13 mouse cellular contexts compared by ENCODE assay signal in genomic region chr6:121070584-121071230, GRCm38 (mm10).
A peak's percentile ranks its signal among the peaks of the same experiment; 100 is the strongest.
DNase-seq lines count a peak whose midpoint lies in the region; ATAC-seq and TF ChIP-seq lines count a peak whose summit lies in the region.
"Had no signal": no experiment of that assay in that cellular context is flagged by ENCODE, and none has a peak within 500 bp of the region (broad histone marks: within the 10 kb centered on the region; RNA-seq: fewer than 3 reads in every experiment).

No protein-coding gene starts in this region.

- TF ChIP-seq CTCF in kidney, adult 2 months (conservative IDR thresholded peaks at IDR 0.05; ENCODE audit: insufficient read depth, insufficient read length, low read depth, low read length) = no peak
- no peak for TF ChIP-seq CTCF in CH12.LX (conservative IDR thresholded peaks at IDR 0.05 in 1 of 2, IDR thresholded peaks at IDR 0.05 in 1 of 2; ENCODE audit: low read depth in 2 of 2, low read length in 2 of 2)

- 70% methylated on average over 9 of the region's 9 CpGs for WGBS in kidney, adult 2 months
- 84% methylated on average over 9 of the region's 9 CpGs for WGBS in kidney, embryonic 15.5 days

- H3K4me3 ChIP-seq in kidney, adult 2 months (ENCODE audit: insufficient read depth, low read depth, low read length) = no peak overlapping the region
- H3K4me3 ChIP-seq in kidney, embryonic 15.5 days (replicated peaks) = no peak overlapping the region
- H3K4me3 ChIP-seq in CH12.LX (replicated peaks in 1 of 3; ENCODE audit: low read depth in 2 of 3, low read length in 2 of 3, poor library complexity in 1 of 3) = no peak overlapping the region
- H3K4me3 ChIP-seq: erythroblast, embryonic 14.5 days; midbrain, embryonic 15.5 days; neural tube, embryonic 15.5 days had no signal

- peaks cover 6% of the 10 kb centered on the region for H3K79me2 ChIP-seq in CH12.LX (replicated peaks; ENCODE audit: control insufficient read depth, extremely low read depth, insufficient read depth, poor library complexity, severe bottlenecking)

- no peak for TF ChIP-seq RAD21 in CH12.LX (IDR thresholded peaks at IDR 0.05; ENCODE audit: low read depth, low read length)

- H3K9me3 ChIP-seq in kidney, embryonic 15.5 days (replicated peaks) = no peaks in the 10 kb centered on the region
- no peaks in the 10 kb centered on the region for H3K9me3 ChIP-seq in CH12.LX (replicated peaks; ENCODE audit: low read length)
- H3K9me3 ChIP-seq: midbrain, embryonic 15.5 days; neural tube, embryonic 15.5 days had no signal

- peaks cover 34% of the 10 kb centered on the region for H3K4me1 ChIP-seq in kidney, adult 2 months (ENCODE audit: control insufficient read depth, insufficient read depth, low read length)
- peaks cover 49% of the 10 kb centered on the region for H3K4me1 ChIP-seq in kidney, embryonic 15.5 days
- peaks cover 55 to 92% of the 10 kb centered on the region in 2 experiments for H3K4me1 ChIP-seq in CH12.LX (ENCODE audit: control insufficient read depth in 1 of 2, insufficient read depth in 2 of 2)

- H3K4me2 ChIP-seq in kidney, embryonic 15.5 days = no peak overlapping the region
- H3K4me2 ChIP-seq in CH12.LX (ENCODE audit: insufficient read depth, low read depth, poor library complexity, severe bottlenecking) = no peak overlapping the region
- H3K4me2 ChIP-seq: midbrain, embryonic 15.5 days; neural tube, embryonic 15.5 days had no signal

- no peaks in the 10 kb centered on the region for H3K36me3 ChIP-seq in kidney, adult 2 months (ENCODE audit: control insufficient read depth, insufficient read depth, low read length)
- H3K36me3 ChIP-seq in kidney, embryonic 15.5 days = no peaks in the 10 kb centered on the region
- peaks cover 0 to 39% of the 10 kb centered on the region in 2 experiments for H3K36me3 ChIP-seq in CH12.LX (replicated peaks in 1 of 2; ENCODE audit: control insufficient read depth in 1 of 2, insufficient read depth in 1 of 2, low read length in 1 of 2)
- H3K36me3 ChIP-seq: midbrain, embryonic 15.5 days; neural tube, embryonic 15.5 days had no signal

- no peak overlapping the region for H3K27ac ChIP-seq in kidney, adult 2 months (ENCODE audit: insufficient read depth, low read depth, low read length)
- no peak overlapping the region for H3K27ac ChIP-seq in kidney, embryonic 15.5 days
- no peak overlapping the region for H3K27ac ChIP-seq in CH12.LX (ENCODE audit: insufficient read depth, low read depth)
- H3K27ac ChIP-seq: midbrain, embryonic 15.5 days; neural tube, embryonic 15.5 days had no signal

- H3K27me3 ChIP-seq in kidney, adult 2 months (replicated peaks; ENCODE audit: control insufficient read depth, insufficient read depth, low read length) = no peaks in the 10 kb centered on the region
- H3K27me3 ChIP-seq in kidney, embryonic 15.5 days = no peaks in the 10 kb centered on the region
- no peaks in the 10 kb centered on the region for H3K27me3 ChIP-seq in CH12.LX (replicated peaks)
- H3K27me3 ChIP-seq: midbrain, embryonic 15.5 days; neural tube, embryonic 15.5 days had no signal

- no peak for ATAC-seq in kidney, embryonic 15.5 days (replicated peaks; ENCODE audit: low FRiP score)
- 0 out of 2 replicates have a peak, but pooled peaks have one; percentile 12 for ATAC-seq in erythroid progenitor cell, adult 5-6 weeks (replicated peaks; ENCODE audit: low FRiP score, poor library complexity, severe bottlenecking)
- peak; percentile 13 for ATAC-seq in megakaryocyte progenitor cell, adult 5-6 weeks (replicated peaks; ENCODE audit: poor library complexity)
- ATAC-seq: midbrain, embryonic 15.5 days had no signal

- no peak overlapping the region for H3K9ac ChIP-seq in kidney, embryonic 15.5 days
- no peak overlapping the region for H3K9ac ChIP-seq in CH12.LX (ENCODE audit: insufficient read depth, low read depth)
- H3K9ac ChIP-seq: midbrain, embryonic 15.5 days; neural tube, embryonic 15.5 days had no signal

- dilution Hi-C loops in CH12.LX (cut with MboI; ENCODE audit: extremely low pct_ligation_motif_present, extremely low pct_unique_long_range_greater_than_20kb, low sequenced_read_pairs) = no loop called here

- peak; percentile 50 for DNase-seq in kidney, adult 2 months
- no peak for DNase-seq in CH12.LX (ENCODE audit: extremely low read depth)
- no peak for DNase-seq in ovary, postnatal 14 days (ENCODE audit: low spot score)
- no peak for DNase-seq in urinary bladder, postnatal 36 days (ENCODE audit: low spot score in 2 of 2)
- DNase-seq: kidney, adult 11 months; lung, postnatal 10 days; right cerebral cortex, postnatal 25 days had no signal

- in situ Hi-C loops in CH12.LX (cut with MboI; ENCODE audit: low pct_ligation_motif_present, low pct_unique_long_range_greater_than_20kb, low sequenced_read_pairs) = no loop called here

- no peak for TF ChIP-seq EP300 in CH12.LX (IDR thresholded peaks at IDR 0.05; ENCODE audit: low read length)

- TF ChIP-seq POLR2A in kidney, adult 2 months (IDR thresholded peaks at IDR 0.05; ENCODE audit: low read depth, low read length) = no peak
- no peak for TF ChIP-seq POLR2A in CH12.LX (IDR thresholded peaks at IDR 0.05; ENCODE audit: low read depth, low read length)

TF ChIP-seq in CH12.LX, 34 proteins besides CTCF, POLR2A, EP300 and RAD21:
- TF ChIP-seq ETS1 (conservative IDR thresholded peaks at IDR 0.05; ENCODE audit: low read depth, low read length) = peak; percentile 26; the same call in 1 of the 2 replicates
- 0 out of 2 replicates have a peak, but pooled peaks have one; percentile 12 for TF ChIP-seq ELF1 (IDR thresholded peaks at IDR 0.05; ENCODE audit: low read depth, low read length)
- no peak for TF ChIP-seq HCFC1 (IDR thresholded peaks at IDR 0.05; ENCODE audit: low read depth, low read length)
- no peak for TF ChIP-seq MYC (IDR thresholded peaks at IDR 0.05; ENCODE audit: low read depth, low read length)
